Mouse (Mus musculus) heart, embryonic 13.5 days (tissue): ENCODE results near the gene Tmem268. TPM values are rescaled to one million over a fixed set of nuclear protein-coding genes. Genes with fewer than 3 reads are reported as not detected.
A peak's percentile ranks its signal among the peaks of the same experiment; 100 is the strongest.

Source experiments
- ATAC-seq: fragments of 200-750 bp; cut with Nextera tagmentation; 2 replicates; pipeline ENCODE4 v1.8.0; 2017; ENCODE audit warnings: moderate TSS enrichment; ENCODE audit not compliant: insufficient number of reproducible peaks, low FRiP score, low TSS enrichment; ENCODE audit errors: extremely low read depth
- H3K27ac ChIP-seq: fragments of 300-500 bp; sonication (generic); replicated peaks from 2 replicates; pipeline ENCODE4 v1.5.1; 2015; ENCODE audit warnings: moderate library complexity, mild to moderate bottlenecking, inconsistent platforms
- H3K27me3 ChIP-seq: fragments of 300-500 bp; sonication (generic); replicated peaks from 2 replicates; pipeline ENCODE4 v1.6.1; 2015; ENCODE audit warnings: mild to moderate bottlenecking, inconsistent platforms
- H3K36me3 ChIP-seq: fragments of 300-500 bp; sonication (generic); 2 replicates; pipeline ENCODE4 v1.6.1; 2015; ENCODE audit warnings: mild to moderate bottlenecking, inconsistent platforms
- H3K4me1 ChIP-seq: fragments of 300-500 bp; sonication (generic); 2 replicates; pipeline ENCODE4 v1.6.1; 2015; ENCODE audit warnings: inconsistent platforms
- H3K4me2 ChIP-seq: fragments of 300-500 bp; sonication (generic); 2 replicates; pipeline ENCODE4 v1.6.1; 2015; ENCODE audit warnings: inconsistent platforms, mild to moderate bottlenecking, moderate library complexity
- H3K4me3 ChIP-seq: fragments of 300-500 bp; sonication (generic); 2 replicates; pipeline ENCODE4 v1.5.1; 2015; ENCODE audit warnings: moderate library complexity, mild to moderate bottlenecking, inconsistent platforms
- H3K9ac ChIP-seq: fragments of 300-500 bp; sonication (generic); 2 replicates; pipeline ENCODE4 v1.6.1; 2015; ENCODE audit warnings: inconsistent platforms, mild to moderate bottlenecking, moderate library complexity
- H3K9me3 ChIP-seq: fragments of 300-500 bp; sonication (generic); 2 replicates; pipeline ENCODE4 v1.6.1; 2016; ENCODE audit warnings: inconsistent platforms
- WGBS: fragments of 180-500 bp; shearing (Covaris S2); methylation state at CpG from one replicate; pipeline ENCODE4 v1.1.7; 2015; ENCODE audit warnings: mixed read lengths; 5-methylcytosine and 5-hydroxymethylcytosine counted together
- polyA plus RNA-seq: library from polyadenylated mRNA; unstranded; fragments of >200 nt; fragmentation: Nextera tagmentation; extraction: Ambion mirVana; gene quantifications from 2 replicates; pipeline ENCODE4 v1.2.1, GENCODE M21; 2015

The Tmem268 gene
- polyA plus RNA-seq, 1 experiment from 2014 or later, result 4.0 TPM

DNA sequence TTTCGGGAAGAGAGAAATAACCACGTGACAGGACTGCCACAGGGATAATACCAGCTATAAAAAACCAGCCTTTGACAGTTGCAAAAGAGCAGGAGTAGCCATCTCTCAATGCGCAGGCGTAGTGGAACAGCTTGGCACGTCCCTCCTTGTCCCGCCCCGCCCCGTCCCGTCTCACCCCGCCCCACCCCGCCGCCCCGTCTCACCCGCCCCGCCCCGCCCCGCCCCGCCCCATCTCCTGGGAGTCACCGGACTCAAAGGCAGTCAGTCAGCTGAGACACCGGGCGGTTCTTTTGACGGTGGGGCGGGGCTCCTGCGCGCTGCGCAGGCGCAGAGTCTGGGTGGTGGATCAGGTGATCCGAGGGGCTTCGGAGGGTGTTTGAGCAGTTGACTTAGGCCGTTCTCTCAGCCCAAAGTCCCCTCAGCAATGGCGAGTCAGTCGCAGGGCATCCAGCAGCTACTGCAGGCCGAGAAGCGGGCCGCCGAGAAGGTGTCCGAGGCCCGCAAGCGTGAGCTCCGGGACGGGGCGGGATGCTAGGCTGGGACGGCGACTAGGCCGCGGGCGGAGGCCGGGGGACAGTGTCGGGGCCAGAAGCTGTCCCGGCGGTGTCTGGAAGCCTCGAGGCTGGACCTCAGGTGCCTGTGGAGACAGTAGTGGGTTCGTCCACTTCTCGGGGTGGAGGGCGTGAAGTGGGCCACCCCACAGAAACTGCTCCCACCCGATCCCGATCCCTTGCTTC, 13.9 kb upstream of the Tmem268 start, which contains the start of gene Atp6v1g1:
TSS of gene Atp6v1g1 (plus strand) at position 279 of the 737 bp plus-strand sequence.
- peak; percentile 91 for ATAC-seq

DNA sequence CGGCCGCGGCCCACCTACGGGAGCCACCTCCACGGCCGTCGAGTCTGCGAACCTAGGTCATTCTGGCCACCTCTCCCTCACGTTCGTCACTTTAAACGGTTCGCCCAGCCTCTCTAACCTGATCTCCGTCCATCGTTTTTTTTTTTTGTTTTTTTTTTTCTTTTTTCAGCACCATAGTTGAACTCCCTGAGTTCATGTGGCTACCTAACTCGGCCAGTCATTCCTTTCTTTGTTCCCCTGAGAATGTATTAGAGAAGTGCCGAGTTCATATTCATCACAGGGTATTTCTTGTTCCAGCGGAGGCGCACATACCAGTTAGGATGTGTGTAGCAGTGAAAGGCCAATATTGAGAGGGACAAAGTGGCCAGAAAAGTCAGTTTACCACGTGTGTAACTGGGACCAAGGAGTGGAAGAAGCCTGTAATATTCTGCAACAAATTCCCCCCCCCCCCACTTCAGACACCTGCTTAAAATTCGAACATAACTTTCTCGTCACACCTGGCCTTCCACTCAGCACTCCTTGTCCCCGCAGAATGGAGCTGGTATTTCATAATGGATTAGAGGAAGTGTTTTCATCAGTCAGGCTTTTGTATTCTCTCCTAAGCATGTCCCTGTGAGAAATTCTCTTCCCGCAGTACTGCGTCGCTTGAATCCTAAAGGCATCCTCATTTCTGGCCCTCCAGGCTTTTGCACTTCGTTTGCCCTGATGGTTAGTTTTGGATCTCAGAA, 13.2 kb upstream of the Tmem268 start:
- H3K9ac ChIP-seq, result peak overlapping the region; percentile 97
- peaks cover 25% of the 10 kb centered on the region for H3K36me3 ChIP-seq
- no peak for ATAC-seq
- H3K27ac ChIP-seq, result peak overlapping the region; percentile 91
- no peaks in the 10 kb centered on the region for H3K27me3 ChIP-seq
- H3K9me3 ChIP-seq, result no peaks in the 10 kb centered on the region
- 19% methylated on average over 26 of the region's 26 CpGs for WGBS
- peaks cover 57% of the 10 kb centered on the region for H3K4me1 ChIP-seq
- H3K4me3 ChIP-seq, result peak overlapping the region; percentile 94
- H3K4me2 ChIP-seq, result peak overlapping the region; percentile 72

More for the DNA sequence above, 13.9 kb upstream of the Tmem268 start, which contains the start of gene Atp6v1g1:
- H3K9ac ChIP-seq, result peak within 1 kb of the TSS; percentile 97
- peak within 1 kb of the TSS; percentile 72 for H3K4me2 ChIP-seq
- no peaks in the 10 kb centered on the region for H3K9me3 ChIP-seq
- WGBS, result under 1% methylated on average over 49 of the region's 57 CpGs
- peaks cover 19% of the 10 kb centered on the region for H3K36me3 ChIP-seq
- H3K4me3 ChIP-seq, result peak within 1 kb of the TSS; percentile 94
- no peaks in the 10 kb centered on the region for H3K27me3 ChIP-seq
- H3K4me1 ChIP-seq, result peaks cover 57% of the 10 kb centered on the region
- H3K27ac ChIP-seq, result peak within 1 kb of the TSS; percentile 91

DNA sequence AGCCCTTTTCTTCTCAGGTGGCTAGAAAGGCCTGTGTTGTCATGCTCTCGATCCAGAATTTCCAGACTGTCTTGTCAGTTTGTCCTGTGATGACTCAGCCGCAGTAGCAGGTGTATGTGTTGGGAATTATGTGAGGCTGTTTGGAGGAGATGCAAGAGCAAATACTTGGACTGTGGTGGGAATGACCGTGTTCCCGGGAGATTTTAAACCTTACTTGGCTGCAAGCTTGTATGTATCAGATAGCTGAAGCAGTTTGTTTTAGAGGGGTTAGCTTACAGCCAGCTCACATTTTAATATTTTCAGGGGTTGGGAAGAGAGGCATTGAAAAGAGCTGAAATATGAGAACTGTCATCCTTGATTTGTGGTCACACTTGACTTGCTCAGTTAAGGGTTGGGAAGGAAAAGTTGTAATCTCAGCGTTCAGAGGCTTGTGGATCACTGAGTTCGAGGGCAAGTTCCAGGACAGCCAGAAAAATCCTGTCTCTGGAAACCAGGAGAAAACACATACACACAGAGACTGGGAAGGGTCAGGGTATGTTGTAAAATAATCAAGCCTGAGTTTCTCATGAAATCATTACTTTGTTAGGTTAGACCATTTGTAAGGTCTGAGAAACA, 12.0 kb upstream of the Tmem268 start:
- Histone ChIP-seq H3K4me1 (peaks cover 53% of the 10 kb centered on the region), H3K4me3 (peak overlapping the region; percentile 94), H3K27ac (no peak overlapping the region), H3K9ac (peak overlapping the region; percentile 97), H3K4me2 (peak overlapping the region; percentile 72), H3K9me3 (no peaks in the 10 kb centered on the region), H3K36me3 (peaks cover 36% of the 10 kb centered on the region), H3K27me3 (no peaks in the 10 kb centered on the region)
- ATAC-seq, result no peak
- 78% methylated on average over 6 of the region's 6 CpGs for WGBS

DNA sequence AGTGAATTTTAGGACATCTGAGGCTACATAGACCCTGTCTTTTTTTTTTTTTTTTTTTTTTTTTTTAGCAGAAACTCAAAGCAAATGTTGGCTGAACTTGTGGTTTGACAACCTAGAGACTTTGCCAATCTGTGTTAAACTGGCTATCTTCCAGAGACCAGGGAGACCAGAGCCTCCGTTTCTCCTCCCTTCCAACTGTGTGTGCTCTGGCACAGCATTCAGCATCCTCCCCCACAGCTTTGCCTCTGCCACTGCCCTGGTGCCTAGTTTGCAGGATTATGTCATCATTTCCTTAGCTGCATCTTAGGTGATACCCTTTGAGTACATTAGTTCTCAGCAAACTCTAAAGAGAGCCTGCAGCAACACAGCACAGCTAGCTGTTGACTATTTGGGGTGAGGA, 10.8 kb upstream of the Tmem268 start:
- H3K4me3 ChIP-seq, result no peak overlapping the region
- no peaks in the 10 kb centered on the region for H3K9me3 ChIP-seq
- H3K36me3 ChIP-seq, result peaks cover 49% of the 10 kb centered on the region
- no peaks in the 10 kb centered on the region for H3K27me3 ChIP-seq
- WGBS, result 48% methylated on average over 1 of the region's 1 CpGs
- H3K4me2 ChIP-seq, result no peak overlapping the region
- ATAC-seq, result no peak
- no peak overlapping the region for H3K9ac ChIP-seq
- H3K27ac ChIP-seq, result no peak overlapping the region
- H3K4me1 ChIP-seq, result peaks cover 40% of the 10 kb centered on the region

DNA sequence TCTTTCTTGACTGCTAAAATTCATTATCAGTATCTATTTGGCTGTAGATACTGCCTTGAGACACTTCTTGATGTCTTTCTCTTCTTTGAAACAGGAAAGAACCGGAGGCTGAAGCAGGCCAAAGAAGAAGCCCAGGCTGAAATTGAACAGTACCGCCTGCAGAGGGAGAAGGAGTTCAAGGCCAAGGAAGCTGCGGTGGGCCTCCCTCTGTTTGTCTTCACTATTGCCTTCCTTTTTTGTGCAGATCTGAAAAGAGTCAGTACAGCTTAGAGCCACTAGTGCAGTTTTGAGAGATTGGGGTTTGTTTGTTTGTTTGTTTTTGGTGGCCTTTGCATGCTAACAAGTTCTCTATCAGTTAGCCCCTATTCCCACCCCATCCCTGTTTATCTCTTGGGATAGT, 10.1 kb upstream of the Tmem268 start:
- Histone ChIP-seq H3K4me2 (no peak overlapping the region), H3K9me3 (no peaks in the 10 kb centered on the region), H3K36me3 (peaks cover 54% of the 10 kb centered on the region), H3K4me1 (peaks cover 37% of the 10 kb centered on the region), H3K27ac (no peak overlapping the region), H3K27me3 (no peaks in the 10 kb centered on the region), H3K4me3 (no peak overlapping the region), H3K9ac (no peak overlapping the region)
- 89% methylated on average over 3 of the region's 3 CpGs for WGBS
- no peak for ATAC-seq

DNA sequence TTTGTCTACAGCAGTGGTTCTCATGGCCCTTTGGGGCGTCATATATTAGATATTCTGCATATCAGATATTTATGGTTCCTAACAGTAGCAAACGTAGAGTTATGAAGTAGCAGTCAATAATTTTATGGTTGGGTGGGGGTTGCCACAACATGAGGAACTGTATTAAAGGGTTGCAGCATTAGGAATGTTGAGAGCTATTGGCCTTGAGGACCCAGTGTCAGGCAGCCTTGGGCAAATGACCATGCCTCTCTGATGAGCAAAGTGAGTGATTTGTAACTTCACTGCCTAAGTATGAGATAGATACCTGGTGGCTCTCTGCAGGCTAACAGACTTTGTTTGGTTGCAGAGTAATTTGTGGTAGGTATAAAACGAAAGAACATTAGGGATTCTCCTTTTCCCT, 7.7 kb upstream of the Tmem268 start:
- H3K4me3 ChIP-seq, result no peak overlapping the region
- no peaks in the 10 kb centered on the region for H3K9me3 ChIP-seq
- H3K27me3 ChIP-seq, result no peaks in the 10 kb centered on the region
- H3K36me3 ChIP-seq, result peaks cover 76% of the 10 kb centered on the region
- no peak for ATAC-seq
- H3K4me2 ChIP-seq, result no peak overlapping the region
- H3K9ac ChIP-seq, result no peak overlapping the region
- peaks cover 23% of the 10 kb centered on the region for H3K4me1 ChIP-seq
- 86% methylated on average over 3 of the region's 3 CpGs for WGBS
- H3K27ac ChIP-seq, result no peak overlapping the region

DNA sequence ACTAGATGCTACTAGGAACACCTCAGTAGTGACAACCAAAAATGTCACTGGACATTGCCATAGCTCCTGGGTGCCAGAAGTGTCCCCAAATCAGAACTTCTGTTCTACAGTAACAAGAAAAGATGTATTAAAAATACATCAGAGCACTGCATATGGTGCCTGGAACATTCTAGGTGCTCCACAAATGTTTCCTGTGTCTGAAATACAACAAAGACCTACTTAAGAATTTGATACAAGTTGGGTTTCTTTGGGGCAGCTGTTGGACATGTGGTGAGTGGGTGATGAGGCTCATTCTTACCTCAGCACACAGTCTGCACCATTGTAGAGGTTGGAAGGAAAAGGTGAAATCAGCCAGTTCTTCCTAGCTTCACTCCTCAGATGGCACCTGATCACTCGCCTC, 5.7 kb upstream of the Tmem268 start:
- Histone ChIP-seq H3K9ac (no peak overlapping the region), H3K9me3 (no peaks in the 10 kb centered on the region), H3K4me1 (peaks cover 20% of the 10 kb centered on the region), H3K36me3 (peaks cover 76% of the 10 kb centered on the region), H3K4me2 (no peak overlapping the region), H3K27me3 (no peaks in the 10 kb centered on the region), H3K27ac (no peak overlapping the region), H3K4me3 (no peak overlapping the region)
- no peak for ATAC-seq
- WGBS, result 87% methylated on average over 1 of the region's 1 CpGs

DNA sequence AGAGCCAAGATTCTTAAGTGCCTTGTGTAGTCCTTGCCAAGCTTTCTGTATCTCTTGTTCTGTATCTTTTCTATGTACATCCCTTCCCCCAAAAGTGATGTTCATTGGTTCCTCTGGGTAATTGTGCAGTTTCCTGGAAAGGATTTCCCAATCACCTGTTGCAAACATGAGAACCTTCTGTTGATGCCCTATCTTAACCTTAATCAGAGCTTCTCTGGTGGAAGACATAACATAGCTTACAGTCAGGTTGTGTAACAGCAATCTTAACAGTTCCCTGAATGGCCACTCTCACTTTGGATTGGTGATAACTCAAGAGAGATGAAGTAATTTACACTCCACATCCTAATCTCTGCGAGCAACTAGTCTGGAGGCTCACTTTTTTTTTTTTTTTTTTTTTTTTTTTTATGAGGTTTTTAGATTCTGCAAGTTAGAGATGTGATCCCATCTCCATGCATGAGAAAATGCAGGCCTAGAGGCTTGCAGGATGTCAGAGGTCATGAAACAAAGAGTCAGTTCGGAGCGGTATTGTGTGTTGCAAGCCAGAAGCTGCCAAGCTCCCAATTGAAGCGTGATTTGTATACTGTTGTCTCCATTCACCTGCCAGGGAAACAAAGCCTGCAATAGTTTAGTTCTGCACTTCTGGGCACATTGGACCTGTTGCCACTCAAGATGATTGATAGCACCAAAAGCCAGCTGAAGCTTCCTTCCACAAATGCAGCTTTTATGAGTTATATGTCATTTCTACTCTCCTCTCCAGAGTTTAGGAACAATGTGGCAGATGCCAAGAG, 4.6 kb upstream of the Tmem268 start:
- no peak overlapping the region for H3K4me2 ChIP-seq
- H3K27me3 ChIP-seq, result no peaks in the 10 kb centered on the region
- H3K9ac ChIP-seq, result no peak overlapping the region
- ATAC-seq, result no peak
- no peak overlapping the region for H3K27ac ChIP-seq
- peaks cover 64% of the 10 kb centered on the region for H3K36me3 ChIP-seq
- 83% methylated on average over 4 of the region's 4 CpGs for WGBS
- no peaks in the 10 kb centered on the region for H3K9me3 ChIP-seq
- peaks cover 23% of the 10 kb centered on the region for H3K4me1 ChIP-seq
- no peak overlapping the region for H3K4me3 ChIP-seq

DNA sequence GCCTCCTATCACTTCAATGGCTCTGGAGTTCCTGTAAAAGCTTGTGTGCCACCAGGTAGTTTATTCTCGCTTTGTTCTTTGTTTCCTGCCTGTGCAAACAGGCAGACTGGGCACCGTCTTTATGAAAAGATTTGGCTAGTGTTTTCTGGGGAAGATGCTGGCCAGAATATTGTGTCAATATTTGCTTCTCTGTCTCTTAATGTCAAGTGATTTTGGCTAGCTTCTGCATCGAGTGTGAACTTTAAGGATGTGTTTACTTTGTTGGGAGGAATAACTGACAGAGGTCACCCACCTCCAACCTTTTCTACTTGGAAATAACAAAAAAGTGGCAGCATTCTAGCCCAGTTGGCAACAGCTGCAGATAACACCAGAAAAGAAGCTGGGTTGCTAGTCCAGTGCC, 4.0 kb upstream of the Tmem268 start:
- H3K4me2 ChIP-seq, result no peak overlapping the region
- H3K4me3 ChIP-seq, result no peak overlapping the region
- no peak overlapping the region for H3K9ac ChIP-seq
- H3K9me3 ChIP-seq, result no peaks in the 10 kb centered on the region
- no peak for ATAC-seq
- 68% methylated on average over 3 of the region's 3 CpGs for WGBS
- peaks cover 58% of the 10 kb centered on the region for H3K36me3 ChIP-seq
- peaks cover 29% of the 10 kb centered on the region for H3K4me1 ChIP-seq
- no peaks in the 10 kb centered on the region for H3K27me3 ChIP-seq
- H3K27ac ChIP-seq, result no peak overlapping the region

DNA sequence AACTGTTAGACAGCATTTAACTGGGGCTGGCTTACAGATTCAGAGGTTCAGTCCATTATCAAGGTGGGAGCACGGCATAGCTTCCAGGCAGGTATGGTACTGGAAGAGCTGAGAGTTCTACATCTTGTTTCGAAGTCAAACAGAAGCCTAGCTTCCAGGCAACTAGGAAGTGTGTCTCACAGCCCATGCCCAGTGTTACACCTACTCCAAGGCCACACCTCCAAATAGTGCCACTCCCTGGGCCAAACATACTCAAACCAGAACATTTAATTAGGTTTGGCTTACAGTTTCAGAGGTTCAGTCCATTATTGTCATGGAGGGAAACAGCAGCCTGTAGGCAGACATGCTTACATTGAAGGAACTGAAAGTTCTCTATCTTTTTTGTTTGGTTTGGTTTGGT, 3.5 kb upstream of the Tmem268 start:
- no peak for ATAC-seq
- no peaks in the 10 kb centered on the region for H3K9me3 ChIP-seq
- 98% methylated on average over 2 of the region's 2 CpGs for WGBS
- no peak overlapping the region for H3K4me2 ChIP-seq
- H3K36me3 ChIP-seq, result peaks cover 54% of the 10 kb centered on the region
- no peak overlapping the region for H3K27ac ChIP-seq
- peaks cover 34% of the 10 kb centered on the region for H3K4me1 ChIP-seq
- H3K4me3 ChIP-seq, result no peak overlapping the region
- no peak overlapping the region for H3K9ac ChIP-seq
- H3K27me3 ChIP-seq, result no peaks in the 10 kb centered on the region

DNA sequence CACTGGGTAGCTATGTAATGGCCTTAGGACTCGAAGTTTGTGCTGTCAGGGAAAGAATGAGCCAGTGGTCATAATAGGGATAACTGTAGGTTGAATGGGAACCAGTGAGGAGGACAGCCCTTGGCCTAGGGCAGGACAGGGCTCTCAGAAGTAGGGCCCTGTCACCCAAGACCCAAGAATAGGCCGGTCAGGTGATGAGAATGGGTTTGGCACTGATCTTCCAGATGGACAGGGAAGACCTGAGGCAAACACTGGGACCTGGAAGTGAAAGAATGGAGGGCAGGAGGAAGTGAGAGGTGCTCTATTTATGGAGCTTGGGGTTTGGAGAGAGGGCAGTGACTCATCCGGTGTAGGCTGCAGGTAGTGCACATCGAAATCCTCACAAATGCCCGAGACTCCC, 1.9 kb upstream of the Tmem268 start:
- Histone ChIP-seq H3K36me3 (peaks cover 39% of the 10 kb centered on the region), H3K4me3 (no peak overlapping the region), H3K4me1 (peaks cover 37% of the 10 kb centered on the region), H3K9ac (peak overlapping the region; percentile 90; the same call in 1 of the 2 replicates), H3K9me3 (no peaks in the 10 kb centered on the region), H3K27me3 (no peaks in the 10 kb centered on the region), H3K27ac (peak overlapping the region; percentile 62; the same call in 1 of the 2 replicates), H3K4me2 (peak overlapping the region; percentile 87)
- WGBS, result 58% methylated on average over 5 of the region's 5 CpGs
- ATAC-seq, result no peak
